Mouse (Mus musculus): ENCODE measurements at regions not wholly inside any gene's neighbourhood (a gene's known extent, or its start where the extent isn't known, plus 50 kb on each side); places are given as distances from the start of the nearest gene placed in this dataset.
A peak's percentile ranks its signal among the peaks of the same experiment; 100 is the strongest.

- no peaks in the 10 kb centered on the region for H3K27me3 ChIP-seq (replicated peaks; ENCODE audit: control insufficient read depth, insufficient read depth, low read length)
- no peak for TF ChIP-seq CTCF (IDR thresholded peaks at IDR 0.05; ENCODE audit: low read depth)
- no peak overlapping the region for H3K4me2 ChIP-seq (replicated peaks; ENCODE audit: low read depth)
- H3K36me3 ChIP-seq (ENCODE audit: control insufficient read depth, insufficient read depth) = no peaks in the 10 kb centered on the region
- WGBS = 88% methylated on average over 4 of the region's 4 CpGs
- H3K27ac ChIP-seq (ENCODE audit: low read depth, low read length) = no peak overlapping the region
- H3K9me3 ChIP-seq (ENCODE audit: control insufficient read depth) = no peaks in the 10 kb centered on the region
- no peaks in the 10 kb centered on the region for H3K4me1 ChIP-seq (replicated peaks; ENCODE audit: control insufficient read depth, insufficient read depth, low read length)
- no peak overlapping the region for H3K4me3 ChIP-seq (ENCODE audit: low read depth, low read length)
- no peak overlapping the region for H3K9ac ChIP-seq (ENCODE audit: low read depth, low read length)
- no peak for ATAC-seq
Observed at GRCm38 (mm10) chr11:85981561-85981960, 95.3 kb downstream of the Tbx4 start.

GRCm38 (mm10) chr11:85986338-85986737, 100.1 kb downstream of the Tbx4 start:
- Histone ChIP-seq H3K27me3 (replicated peaks; ENCODE audit: control insufficient read depth, insufficient read depth, low read length) (0 out of 2 replicates have a peak, but pooled peaks cover 4% of the 10 kb centered on the region), H3K4me3 (ENCODE audit: low read depth, low read length) (no peak overlapping the region), H3K4me1 (replicated peaks; ENCODE audit: control insufficient read depth, insufficient read depth, low read length) (no peaks in the 10 kb centered on the region), H3K4me2 (replicated peaks; ENCODE audit: low read depth) (no peak overlapping the region), H3K9me3 (ENCODE audit: control insufficient read depth) (no peaks in the 10 kb centered on the region), H3K9ac (ENCODE audit: low read depth, low read length) (no peak overlapping the region), H3K27ac (ENCODE audit: low read depth, low read length) (no peak overlapping the region), H3K36me3 (ENCODE audit: control insufficient read depth, insufficient read depth) (no peaks in the 10 kb centered on the region)
- no peak for TF ChIP-seq CTCF (IDR thresholded peaks at IDR 0.05; ENCODE audit: low read depth)
- ATAC-seq = 0 out of 2 replicates have a peak, but pooled peaks have one; percentile 51
- WGBS = 48% methylated on average over 8 of the region's 8 CpGs

GRCm38 (mm10) chr11:85987181-85987580, 101.0 kb downstream of the Tbx4 start:
- H3K27me3 ChIP-seq (replicated peaks; ENCODE audit: control insufficient read depth, insufficient read depth, low read length) = 0 out of 2 replicates have a peak, but pooled peaks cover 4% of the 10 kb centered on the region
- H3K36me3 ChIP-seq (ENCODE audit: control insufficient read depth, insufficient read depth) = no peaks in the 10 kb centered on the region
- no peak overlapping the region for H3K4me2 ChIP-seq (replicated peaks; ENCODE audit: low read depth)
- no peaks in the 10 kb centered on the region for H3K4me1 ChIP-seq (replicated peaks; ENCODE audit: control insufficient read depth, insufficient read depth, low read length)
- ATAC-seq = no peak
- no peaks in the 10 kb centered on the region for H3K9me3 ChIP-seq (ENCODE audit: control insufficient read depth)
- H3K27ac ChIP-seq (ENCODE audit: low read depth, low read length) = no peak overlapping the region
- WGBS = 95% methylated on average over 2 of the region's 2 CpGs
- no peak overlapping the region for H3K9ac ChIP-seq (ENCODE audit: low read depth, low read length)
- no peak for TF ChIP-seq CTCF (IDR thresholded peaks at IDR 0.05; ENCODE audit: low read depth)
- H3K4me3 ChIP-seq (ENCODE audit: low read depth, low read length) = no peak overlapping the region

- H3K4me3 ChIP-seq (ENCODE audit: low read depth, low read length) = peak overlapping the region; percentile 20
Observed at GRCm38 (mm10) chr11:85989536-85989935, 103.3 kb downstream of the Tbx4 start.

GRCm38 (mm10) chr11:85989940-85990493, 103.8 kb downstream of the Tbx4 start:
- ATAC-seq = 0 out of 2 replicates have a peak, but pooled peaks have one; percentile 25
- Histone ChIP-seq H3K9me3 (ENCODE audit: control insufficient read depth) (no peaks in the 10 kb centered on the region), H3K27me3 (replicated peaks; ENCODE audit: control insufficient read depth, insufficient read depth, low read length) (0 out of 2 replicates have a peak, but pooled peaks cover 4% of the 10 kb centered on the region), H3K4me2 (replicated peaks; ENCODE audit: low read depth) (peak overlapping the region; percentile 51), H3K27ac (ENCODE audit: low read depth, low read length) (no peak overlapping the region), H3K4me3 (ENCODE audit: low read depth, low read length) (peak overlapping the region; percentile 20), H3K36me3 (ENCODE audit: control insufficient read depth, insufficient read depth) (no peaks in the 10 kb centered on the region), H3K9ac (ENCODE audit: low read depth, low read length) (no peak overlapping the region), H3K4me1 (replicated peaks; ENCODE audit: control insufficient read depth, insufficient read depth, low read length) (no peaks in the 10 kb centered on the region)
- peak; percentile 50 for TF ChIP-seq CTCF (IDR thresholded peaks at IDR 0.05; ENCODE audit: low read depth)
- 22% methylated on average over 9 of the region's 12 CpGs for WGBS

More at GRCm38 (mm10) chr11:85989536-85989935, 103.3 kb downstream of the Tbx4 start:
- Histone ChIP-seq H3K9ac (ENCODE audit: low read depth, low read length) (no peak overlapping the region), H3K4me1 (replicated peaks; ENCODE audit: control insufficient read depth, insufficient read depth, low read length) (no peaks in the 10 kb centered on the region), H3K27me3 (replicated peaks; ENCODE audit: control insufficient read depth, insufficient read depth, low read length) (0 out of 2 replicates have a peak, but pooled peaks cover 4% of the 10 kb centered on the region), H3K36me3 (ENCODE audit: control insufficient read depth, insufficient read depth) (no peaks in the 10 kb centered on the region), H3K4me2 (replicated peaks; ENCODE audit: low read depth) (peak overlapping the region; percentile 51), H3K27ac (ENCODE audit: low read depth, low read length) (no peak overlapping the region), H3K9me3 (ENCODE audit: control insufficient read depth) (no peaks in the 10 kb centered on the region)
- ATAC-seq = no peak; the same call in 1 of the 2 replicates
- no peak for TF ChIP-seq CTCF (IDR thresholded peaks at IDR 0.05; ENCODE audit: low read depth)
- 4% methylated on average over 10 of the region's 10 CpGs for WGBS

- Histone ChIP-seq H3K4me3 (ENCODE audit: low read depth, low read length) (peak overlapping the region; percentile 9; the same call in 1 of the 2 replicates), H3K4me1 (replicated peaks; ENCODE audit: control insufficient read depth, insufficient read depth, low read length) (no peaks in the 10 kb centered on the region), H3K36me3 (ENCODE audit: control insufficient read depth, insufficient read depth) (no peaks in the 10 kb centered on the region), H3K9me3 (ENCODE audit: control insufficient read depth) (no peaks in the 10 kb centered on the region), H3K9ac (ENCODE audit: low read depth, low read length) (no peak overlapping the region), H3K4me2 (replicated peaks; ENCODE audit: low read depth) (peak overlapping the region; percentile 51), H3K27ac (ENCODE audit: low read depth, low read length) (no peak overlapping the region), H3K27me3 (replicated peaks; ENCODE audit: control insufficient read depth, insufficient read depth, low read length) (0 out of 2 replicates have a peak, but pooled peaks cover 4% of the 10 kb centered on the region)
- 32% methylated on average over 29 of the region's 29 CpGs for WGBS
- ATAC-seq = 0 out of 2 replicates have a peak, but pooled peaks have one; percentile 49
- TF ChIP-seq CTCF (IDR thresholded peaks at IDR 0.05; ENCODE audit: low read depth) = peak; percentile 72
Observed at GRCm38 (mm10) chr11:85995318-85996095, 109.3 kb downstream of the Tbx4 start.
